Mouse (Mus musculus) c-Kit-positive CD71-positive TER-119-positive erythroid progenitor cells, embryonic 14.5 days (primary cell): ENCODE data around the gene Rp9.

Experiments
- DNase-seq: peaks from one replicate; pipeline ENCODE4 v3.0.0-alpha.2; 2013; ENCODE audit warnings: low spot score

Rp9 gene

GRCm38 (mm10) chr9:22366221-22366620 is 103.3 kb downstream of the Rp9 start:
- DNase-seq: no peak
